Mouse (Mus musculus) liver, embryonic 14.5 days (tissue): ENCODE measurements at regions not wholly inside any gene's neighbourhood (a gene's known extent, or its start where the extent isn't known, plus 50 kb on each side); places are given as distances from the start of the nearest gene placed in this dataset.
A peak's percentile ranks its signal among the peaks of the same experiment; 100 is the strongest.

Experiments
- ATAC-seq: fragments of 200-750 bp; cut with Nextera tagmentation; 2 replicates; pipeline ENCODE4 v1.8.0; 2017; ENCODE audit warnings: moderate number of reproducible peaks, mild to moderate bottlenecking, moderate library complexity; ENCODE audit not compliant: insufficient read depth
- DNase-seq, 3 experiments: peaks; one replicate each; pipeline ENCODE4 v3.0.0-alpha.2; 2012 to 2013; ENCODE audit warnings: low read depth in 3 of 3, low spot score in 3 of 3
- H3K27ac ChIP-seq: fragments of 300-500 bp; sonication (generic); 2 replicates; pipeline ENCODE4 v1.5.1; 2014; ENCODE audit warnings: moderate library complexity, mild to moderate bottlenecking, control low read depth, inconsistent platforms
- H3K27me3 ChIP-seq: fragments of 300-500 bp; sonication (generic); 2 replicates; pipeline ENCODE4 v1.6.1; 2014; ENCODE audit warnings: mild to moderate bottlenecking, low read length, moderate library complexity; ENCODE audit not compliant: control insufficient read depth, insufficient read depth
- H3K36me3 ChIP-seq: fragments of 300-500 bp; sonication (generic); replicated peaks from 2 replicates; pipeline ENCODE4 v1.6.1; 2014; ENCODE audit warnings: low read depth; ENCODE audit not compliant: control insufficient read depth, insufficient read depth
- H3K4me1 ChIP-seq, 2 experiments: fragments of 200-500 bp in 1 of 2; fragments of 300-500 bp in 1 of 2; sonication (generic) in 1 of 2; replicated peaks; 2 replicates each; pipeline ENCODE4 v1.6.1; 2012 to 2014; ENCODE audit warnings: antibody characterized with exemption in 1 of 2, inconsistent platforms in 1 of 2, low read length in 1 of 2; ENCODE audit not compliant: control insufficient read depth in 2 of 2, insufficient read depth in 2 of 2
- H3K4me2 ChIP-seq: fragments of 300-500 bp; sonication (generic); 2 replicates; pipeline ENCODE4 v1.6.1; 2014; ENCODE audit warnings: low read depth, mild to moderate bottlenecking, control low read depth, moderate library complexity
- H3K4me3 ChIP-seq, 2 experiments: fragments of 200-500 bp in 1 of 2; fragments of 300-500 bp in 1 of 2; sonication (generic) in 1 of 2; 2 replicates each; pipeline ENCODE4 v1.5.1; 2012 to 2014; ENCODE audit warnings: low read depth in 2 of 2, low read length in 2 of 2, mild to moderate bottlenecking in 2 of 2, control low read depth in 1 of 2, inconsistent platforms in 1 of 2, moderate library complexity in 1 of 2; ENCODE audit not compliant: insufficient read depth in 1 of 2
- H3K9ac ChIP-seq: fragments of 300-500 bp; sonication (generic); replicated peaks from 2 replicates; pipeline ENCODE4 v1.6.1; 2014; ENCODE audit warnings: mild to moderate bottlenecking, control low read depth, moderate library complexity
- H3K9me3 ChIP-seq: fragments of 300-500 bp; sonication (generic); 2 replicates; pipeline ENCODE4 v1.6.1; 2016; ENCODE audit warnings: low read length, mixed read lengths; ENCODE audit not compliant: control insufficient read depth
- CTCF ChIP-seq: IDR thresholded peaks from 2 replicates; pipeline ENCODE4 v1.5.1; 2016; ENCODE audit warnings: antibody characterized with exemption, low read depth, control low read depth
- EP300 ChIP-seq: IDR thresholded peaks from 2 replicates; pipeline ENCODE4 v1.6.1; 2016; ENCODE audit warnings: antibody characterized with exemption, low read depth
- WGBS: fragments of 180-500 bp; shearing (Covaris S2); extraction: QIAGEN DNeasy Blood & Tissue Kit; methylation state at CpG from one replicate; pipeline ENCODE4 v1.1.7; 2014; ENCODE audit not compliant: insufficient replicate concordance; 5-methylcytosine and 5-hydroxymethylcytosine counted together

DNA sequence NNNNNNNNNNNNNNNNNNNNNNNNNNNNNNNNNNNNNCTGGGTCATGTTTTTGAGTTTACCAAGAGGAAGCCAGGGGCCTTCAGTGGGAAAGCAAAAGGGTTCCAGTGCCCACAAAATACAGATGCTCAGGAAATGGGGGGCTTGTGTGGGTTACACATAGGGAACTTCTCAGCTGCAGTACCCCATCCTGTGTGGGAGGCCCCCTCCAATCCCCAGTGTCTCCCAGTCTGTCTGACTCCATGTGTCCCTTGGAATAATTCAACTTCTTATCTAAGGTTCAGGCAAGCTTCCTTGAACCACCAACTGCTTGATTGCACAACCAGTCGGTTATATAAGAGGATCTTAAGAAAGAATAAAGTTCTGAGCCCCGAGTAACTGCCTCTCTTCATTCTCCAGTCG, 156.0 kb downstream of the Kit start:
- no peak overlapping the region for H3K27ac ChIP-seq
- WGBS, result 4% methylated on average over 3 of the region's 3 CpGs
- peak; percentile 39; the same call in 1 of the 2 replicates for ATAC-seq

GRCm38 (mm10) chr5:75721291-75721690, 146.6 kb downstream of the Kit start:
- no peak for TF ChIP-seq CTCF
- TF ChIP-seq EP300, result no peak
- no peaks in the 10 kb centered on the region for H3K36me3 ChIP-seq
- no peak overlapping the region for H3K4me2 ChIP-seq
- no peaks in the 10 kb centered on the region for H3K9me3 ChIP-seq
- ATAC-seq (peak; percentile 61), DNase-seq (no peak)
- no peaks in the 10 kb centered on the region for H3K27me3 ChIP-seq
- H3K4me3 ChIP-seq, result no peak overlapping the region
- WGBS, result 42% methylated on average over 2 of the region's 2 CpGs
- no peak overlapping the region for H3K9ac ChIP-seq
- peaks cover 0 to 11% of the 10 kb centered on the region in 2 experiments; a peak in 2 of 4 replicates for H3K4me1 ChIP-seq
- H3K27ac ChIP-seq, result no peak overlapping the region

More for the DNA sequence above, 156.0 kb downstream of the Kit start:
- no peak overlapping the region for H3K9ac ChIP-seq
- H3K27me3 ChIP-seq, result no peaks in the 10 kb centered on the region
- no peak overlapping the region for H3K4me2 ChIP-seq
- no peaks in the 10 kb centered on the region for H3K9me3 ChIP-seq
- H3K4me3 ChIP-seq, result no peak overlapping the region
- H3K36me3 ChIP-seq, result no peaks in the 10 kb centered on the region
- TF ChIP-seq EP300, result no peak
- no peak for TF ChIP-seq CTCF
- H3K4me1 ChIP-seq, result peaks cover 0 to 9% of the 10 kb centered on the region in 2 experiments; a peak in 2 of 4 replicates
- no peak for DNase-seq

GRCm38 (mm10) chr5:75720091-75720940, 145.6 kb downstream of the Kit start:
- Histone ChIP-seq H3K4me3 (no peak overlapping the region), H3K4me1 (peaks cover 0 to 11% of the 10 kb centered on the region in 2 experiments; a peak in 2 of 4 replicates), H3K36me3 (no peaks in the 10 kb centered on the region), H3K27ac (no peak overlapping the region), H3K4me2 (no peak overlapping the region), H3K27me3 (no peaks in the 10 kb centered on the region), H3K9ac (no peak overlapping the region), H3K9me3 (no peaks in the 10 kb centered on the region)
- DNase-seq, result no peak
- TF ChIP-seq EP300 (no peak), CTCF (no peak)
- ATAC-seq, result no peak
- 80% methylated on average over 15 of the region's 15 CpGs for WGBS

- H3K9me3 ChIP-seq, result no peaks in the 10 kb centered on the region
- no peak for TF ChIP-seq EP300
- TF ChIP-seq CTCF, result no peak
- no peaks in the 10 kb centered on the region for H3K27me3 ChIP-seq
- H3K4me1 ChIP-seq, result peaks cover 0 to 11% of the 10 kb centered on the region in 2 experiments; a peak in 2 of 4 replicates
- no peaks in the 10 kb centered on the region for H3K36me3 ChIP-seq
- no peak overlapping the region for H3K27ac ChIP-seq
- H3K9ac ChIP-seq, result no peak overlapping the region
- DNase-seq (no peak), ATAC-seq (no peak)
- no peak overlapping the region for H3K4me2 ChIP-seq
- H3K4me3 ChIP-seq, result no peak overlapping the region
- 72% methylated on average over 12 of the region's 12 CpGs for WGBS
These were observed 144.0 kb downstream of the Kit start for GRCm38 (mm10) chr5:75718511-75719225.
